Mouse (Mus musculus) testis, adult 2 months (tissue): ENCODE measurements around the gene Micall2.

ENCODE experiments used
- CTCF ChIP-seq: fragments of 200-500 bp; IDR thresholded peaks from 2 replicates; pipeline ENCODE4 v1.5.1; 2012; ENCODE audit warnings: low read depth, mild to moderate bottlenecking, inconsistent platforms, low read length, moderate library complexity; ENCODE audit not compliant: control insufficient read depth, insufficient read depth, insufficient replicate concordance
- POLR2A ChIP-seq: fragments of 200-500 bp; IDR thresholded peaks from 2 replicates; pipeline ENCODE4 v1.6.1; 2012; ENCODE audit warnings: low read depth, mild to moderate bottlenecking, inconsistent platforms, low read length, moderate library complexity; ENCODE audit not compliant: control insufficient read depth

DNA sequence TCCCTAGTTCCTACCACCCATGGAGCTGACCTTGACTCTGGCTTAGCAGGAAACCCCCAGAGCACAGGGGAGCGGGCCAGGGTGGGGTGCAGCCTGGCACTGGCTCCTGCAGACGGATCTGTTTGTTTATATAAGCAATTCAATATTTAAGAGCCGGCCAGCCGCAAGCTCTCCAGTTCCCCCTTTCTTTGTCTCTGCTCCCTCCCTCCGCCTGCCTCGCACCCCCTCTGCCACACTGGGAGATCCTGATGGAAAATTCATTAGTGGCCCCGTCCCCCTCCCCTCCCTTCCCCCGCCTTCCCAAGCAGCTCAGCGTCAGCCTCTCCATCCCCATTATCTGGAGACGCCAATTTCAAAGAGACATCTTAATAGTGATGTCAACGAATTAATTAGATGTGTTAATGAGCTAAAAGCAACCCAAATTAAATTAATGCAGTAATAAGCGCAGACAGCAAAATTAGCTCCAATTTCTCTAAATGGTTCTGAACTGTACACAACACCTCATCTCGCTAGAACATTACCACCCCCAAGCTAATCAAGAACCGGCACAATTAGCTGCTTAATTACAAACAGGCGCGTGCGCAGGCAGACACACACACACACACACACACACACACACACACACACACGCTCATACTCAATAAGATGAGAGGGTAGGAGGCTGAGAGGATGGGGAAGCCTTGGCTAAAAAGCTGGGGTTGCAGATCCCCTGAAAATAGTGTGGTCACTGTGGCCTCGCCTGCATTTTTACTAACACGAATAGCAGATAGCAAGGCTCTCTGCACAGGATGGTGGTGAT, 54.1 kb downstream of the Micall2 start:
- no peak for TF ChIP-seq CTCF
- no peak for TF ChIP-seq POLR2A
